Mouse (Mus musculus) liver, embryonic 15.5 days (tissue): ENCODE results near the gene Ppp2r5e. TPM values are rescaled to one million over a fixed set of nuclear protein-coding genes. Genes with fewer than 3 reads are reported as not detected.
A peak's percentile ranks its signal among the peaks of the same experiment; 100 is the strongest.

ENCODE experiments used
- ATAC-seq: fragments of 200-750 bp; cut with Nextera tagmentation; 2 replicates; pipeline ENCODE4 v1.8.0; 2017; ENCODE audit warnings: moderate number of reproducible peaks, mild to moderate bottlenecking, moderate library complexity; ENCODE audit not compliant: insufficient read depth
- H3K27ac ChIP-seq: fragments of 300-500 bp; sonication (generic); replicated peaks from 2 replicates; pipeline ENCODE4 v1.5.1; 2015; ENCODE audit warnings: mild to moderate bottlenecking, inconsistent platforms
- H3K27me3 ChIP-seq: fragments of 300-500 bp; sonication (generic); 2 replicates; pipeline ENCODE4 v1.6.1; 2015; ENCODE audit warnings: mild to moderate bottlenecking, inconsistent platforms
- H3K36me3 ChIP-seq: fragments of 300-500 bp; sonication (generic); replicated peaks from 2 replicates; pipeline ENCODE4 v1.6.1; 2015; ENCODE audit warnings: moderate library complexity, mild to moderate bottlenecking, inconsistent platforms
- H3K4me1 ChIP-seq: fragments of 300-500 bp; sonication (generic); replicated peaks from 2 replicates; pipeline ENCODE4 v1.6.1; 2015; ENCODE audit warnings: inconsistent platforms
- H3K4me2 ChIP-seq: fragments of 300-500 bp; sonication (generic); 2 replicates; pipeline ENCODE4 v1.6.1; 2015; ENCODE audit warnings: moderate library complexity, mild to moderate bottlenecking, inconsistent platforms
- H3K4me3 ChIP-seq: fragments of 300-500 bp; sonication (generic); replicated peaks from 2 replicates; pipeline ENCODE4 v1.5.1; 2015; ENCODE audit warnings: mild to moderate bottlenecking, inconsistent platforms
- H3K9ac ChIP-seq: fragments of 300-500 bp; sonication (generic); 2 replicates; pipeline ENCODE4 v1.6.1; 2015; ENCODE audit warnings: moderate library complexity, mild to moderate bottlenecking, inconsistent platforms
- H3K9me3 ChIP-seq: fragments of 300-500 bp; sonication (generic); replicated peaks from 2 replicates; pipeline ENCODE4 v1.6.1; 2016; ENCODE audit warnings: inconsistent platforms
- WGBS: fragments of 180-500 bp; shearing (Covaris S2); methylation state at CpG from one replicate; pipeline ENCODE4 v1.1.7; 2015; ENCODE audit warnings: mixed read lengths; ENCODE audit not compliant: insufficient replicate concordance; 5-methylcytosine and 5-hydroxymethylcytosine counted together
- polyA plus RNA-seq: library from polyadenylated mRNA; unstranded; fragments of >200 nt; fragmentation: Nextera tagmentation; extraction: Ambion mirVana; gene quantifications from 2 replicates; pipeline ENCODE4 v1.2.1, GENCODE M21; 2015

Ppp2r5e gene
- polyA plus RNA-seq, 1 experiment from 2014 or later, result 5.2 TPM

GRCm38 (mm10) chr12:75537673-75538423 is 58.2 kb downstream of the Ppp2r5e start:
- 76% methylated on average over 6 of the region's 6 CpGs for WGBS
- Histone ChIP-seq H3K36me3 (no peaks in the 10 kb centered on the region), H3K27me3 (no peaks in the 10 kb centered on the region), H3K4me3 (no peak overlapping the region), H3K9me3 (no peaks in the 10 kb centered on the region), H3K4me1 (peaks cover 24% of the 10 kb centered on the region), H3K27ac (no peak overlapping the region), H3K9ac (no peak overlapping the region), H3K4me2 (no peak overlapping the region)
- no peak for ATAC-seq

DNA sequence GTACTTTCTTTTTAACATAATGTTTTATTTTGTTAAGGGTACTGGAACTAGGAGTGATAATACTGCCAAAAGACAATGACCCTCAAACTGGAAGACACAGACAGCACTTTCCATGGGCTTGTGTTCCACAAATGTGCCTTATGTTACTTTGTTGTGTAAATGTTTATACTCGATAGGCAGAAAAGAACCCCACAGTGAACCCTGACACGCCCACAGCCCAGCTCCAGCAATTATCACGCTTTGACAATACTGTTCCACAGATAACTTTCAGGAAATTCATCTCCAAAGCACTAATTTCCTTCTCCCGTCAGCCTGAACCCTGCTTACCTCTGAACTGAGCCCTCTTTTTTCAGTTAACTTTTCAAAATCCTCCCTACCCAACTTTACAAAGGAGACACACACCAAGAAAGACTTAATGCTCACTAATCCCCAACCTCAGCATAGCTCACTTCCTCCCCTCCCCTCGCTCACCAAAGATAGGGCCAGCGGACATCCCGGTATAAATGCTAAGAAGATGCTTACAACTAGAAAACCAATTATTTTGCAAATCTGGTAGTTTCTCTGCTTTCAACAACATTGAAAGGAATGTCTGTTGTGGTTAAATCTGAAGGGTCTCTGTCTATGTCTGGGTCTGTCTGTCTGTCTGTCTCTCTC is 58.9 kb downstream of the Ppp2r5e start:
- H3K9me3 ChIP-seq, result no peaks in the 10 kb centered on the region
- no peak for ATAC-seq
- 24% methylated on average over 7 of the region's 7 CpGs for WGBS
- H3K9ac ChIP-seq, result no peak overlapping the region
- no peaks in the 10 kb centered on the region for H3K36me3 ChIP-seq
- no peak overlapping the region for H3K4me3 ChIP-seq
- H3K4me1 ChIP-seq, result peaks cover 26% of the 10 kb centered on the region
- H3K4me2 ChIP-seq, result peak overlapping the region; percentile 6; the same call in 1 of the 2 replicates
- no peak overlapping the region for H3K27ac ChIP-seq
- no peaks in the 10 kb centered on the region for H3K27me3 ChIP-seq

DNA sequence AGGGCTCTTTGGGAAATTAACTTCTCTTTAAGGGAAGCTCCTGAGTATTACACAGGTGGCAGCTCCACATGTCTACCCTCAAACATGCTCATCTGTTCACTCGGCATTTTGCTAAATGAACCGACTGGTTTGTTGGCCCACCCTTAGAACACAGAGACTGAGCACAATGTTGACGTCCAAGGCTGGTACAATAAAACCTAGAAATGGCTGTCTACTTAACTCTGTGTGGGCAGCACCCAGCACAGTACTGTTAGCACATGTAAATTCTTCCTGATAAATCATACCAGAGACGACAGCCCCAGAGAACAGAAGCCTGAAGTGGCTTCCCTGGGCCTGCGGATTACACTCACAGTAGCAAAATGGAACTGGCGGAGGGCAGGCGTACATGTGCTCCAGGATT is 59.5 kb downstream of the Ppp2r5e start:
- peaks cover 32% of the 10 kb centered on the region for H3K4me1 ChIP-seq
- H3K27ac ChIP-seq, result no peak overlapping the region
- no peak overlapping the region for H3K4me2 ChIP-seq
- no peak for ATAC-seq
- no peak overlapping the region for H3K4me3 ChIP-seq
- no peak overlapping the region for H3K9ac ChIP-seq
- WGBS, result 68% methylated on average over 7 of the region's 7 CpGs
- no peaks in the 10 kb centered on the region for H3K9me3 ChIP-seq
- H3K27me3 ChIP-seq, result no peaks in the 10 kb centered on the region
- H3K36me3 ChIP-seq, result no peaks in the 10 kb centered on the region

DNA sequence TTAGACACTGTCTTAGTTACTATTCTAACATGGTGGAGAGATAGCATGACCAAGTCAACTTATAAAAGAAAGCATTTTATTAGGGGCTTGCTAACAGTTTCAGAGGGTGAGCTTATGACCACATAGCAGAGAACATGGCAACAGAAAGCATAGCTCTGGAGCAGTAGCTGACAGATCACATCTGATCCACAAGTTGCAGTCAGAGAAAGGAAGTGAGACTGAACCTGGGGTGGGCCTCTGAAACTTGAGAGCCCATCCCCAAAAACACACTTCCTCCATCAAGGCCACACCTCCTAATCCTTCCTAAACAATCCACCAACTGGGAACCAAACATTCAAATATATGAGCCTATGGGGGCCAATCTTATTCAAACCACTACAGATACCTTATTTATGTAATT is 62.9 kb downstream of the Ppp2r5e start:
- Histone ChIP-seq H3K9me3 (no peaks in the 10 kb centered on the region), H3K4me2 (no peak overlapping the region), H3K4me1 (peaks cover 47% of the 10 kb centered on the region), H3K27ac (no peak overlapping the region), H3K9ac (no peak overlapping the region), H3K4me3 (no peak overlapping the region), H3K36me3 (no peaks in the 10 kb centered on the region), H3K27me3 (no peaks in the 10 kb centered on the region)
- no peak for ATAC-seq

DNA sequence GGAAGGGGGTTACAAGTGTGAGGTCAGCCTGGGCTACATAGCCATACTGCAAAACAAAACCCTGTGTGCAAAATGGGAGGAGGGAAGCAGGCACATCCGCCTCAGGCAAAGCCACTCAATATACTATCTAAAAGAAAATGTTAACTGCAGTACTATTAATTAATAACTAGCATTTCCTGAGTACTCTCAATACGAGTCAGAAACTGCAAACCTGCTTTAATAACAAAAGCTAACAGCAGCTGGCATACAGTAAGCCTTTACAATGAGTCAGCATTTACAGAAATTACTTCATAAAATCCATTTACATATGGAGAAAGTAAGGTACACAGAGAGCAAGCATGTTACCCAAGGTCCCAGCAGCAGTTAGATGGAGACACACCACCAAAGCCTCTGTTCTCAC is 64.2 kb downstream of the Ppp2r5e start:
- Histone ChIP-seq H3K9me3 (no peaks in the 10 kb centered on the region), H3K27ac (no peak overlapping the region), H3K4me2 (no peak overlapping the region), H3K4me1 (peaks cover 35% of the 10 kb centered on the region), H3K36me3 (no peaks in the 10 kb centered on the region), H3K27me3 (no peaks in the 10 kb centered on the region), H3K9ac (no peak overlapping the region), H3K4me3 (no peak overlapping the region)
- ATAC-seq, result no peak
- 55% methylated on average over 2 of the region's 2 CpGs for WGBS

- 69% methylated on average over 7 of the region's 7 CpGs for WGBS
- H3K27ac ChIP-seq, result no peak overlapping the region
- H3K27me3 ChIP-seq, result no peaks in the 10 kb centered on the region
- no peak overlapping the region for H3K4me3 ChIP-seq
- H3K4me1 ChIP-seq, result peaks cover 27% of the 10 kb centered on the region
- ATAC-seq, result peak; percentile 31; the same call in 1 of the 2 replicates
- no peak overlapping the region for H3K4me2 ChIP-seq
- H3K9ac ChIP-seq, result no peak overlapping the region
- no peaks in the 10 kb centered on the region for H3K36me3 ChIP-seq
- H3K9me3 ChIP-seq, result no peaks in the 10 kb centered on the region
Observed at GRCm38 (mm10) chr12:75528857-75529808, 66.9 kb downstream of the Ppp2r5e start.

DNA sequence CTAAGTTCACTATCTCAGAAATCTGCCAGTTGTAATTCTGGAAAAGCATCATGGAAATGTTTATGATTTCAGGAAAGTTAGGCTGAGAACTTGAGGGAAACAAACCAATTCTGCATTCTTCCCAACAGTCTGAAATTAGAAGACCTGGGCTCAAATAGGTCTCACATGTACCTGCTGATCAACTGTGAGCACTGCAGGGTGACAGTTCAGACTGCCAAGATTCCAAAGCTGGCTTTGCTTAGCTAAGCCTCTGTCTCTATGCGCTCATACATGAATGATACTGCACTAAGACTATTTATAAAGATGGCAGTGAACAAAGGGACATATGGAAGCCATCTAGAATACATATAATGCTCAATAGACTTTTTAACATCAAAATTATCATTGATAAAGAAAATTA is 67.7 kb downstream of the Ppp2r5e start:
- Histone ChIP-seq H3K4me1 (peaks cover 33% of the 10 kb centered on the region), H3K27ac (no peak overlapping the region), H3K9ac (no peak overlapping the region), H3K36me3 (no peaks in the 10 kb centered on the region), H3K4me2 (no peak overlapping the region), H3K4me3 (no peak overlapping the region), H3K27me3 (no peaks in the 10 kb centered on the region), H3K9me3 (no peaks in the 10 kb centered on the region)
- no peak for ATAC-seq
- WGBS, result 86% methylated on average over 1 of the region's 1 CpGs

DNA sequence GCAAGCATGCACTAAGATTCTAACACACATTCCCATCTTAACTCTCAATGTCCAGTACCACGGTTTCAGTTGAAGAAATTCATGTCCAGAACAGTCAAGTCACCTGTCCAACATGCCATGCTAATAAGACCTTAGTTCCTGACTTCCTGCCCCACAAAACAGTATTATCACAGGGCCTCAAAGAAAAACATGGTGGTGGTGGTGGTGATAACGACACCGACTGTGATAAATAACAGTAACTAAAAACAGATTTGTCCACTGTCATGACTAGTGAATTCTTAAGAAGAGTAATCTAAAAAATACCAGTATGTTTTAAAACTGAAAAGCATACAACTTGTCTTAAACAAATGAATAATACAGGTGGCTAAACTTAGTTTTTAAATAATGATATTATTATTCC is 71.8 kb downstream of the Ppp2r5e start:
- H3K27ac ChIP-seq, result no peak overlapping the region
- H3K9me3 ChIP-seq, result no peaks in the 10 kb centered on the region
- H3K36me3 ChIP-seq, result no peaks in the 10 kb centered on the region
- no peak for ATAC-seq
- no peak overlapping the region for H3K9ac ChIP-seq
- no peak overlapping the region for H3K4me2 ChIP-seq
- peaks cover 33% of the 10 kb centered on the region for H3K4me1 ChIP-seq
- no peaks in the 10 kb centered on the region for H3K27me3 ChIP-seq
- 50% methylated on average over 3 of the region's 3 CpGs for WGBS
- no peak overlapping the region for H3K4me3 ChIP-seq

GRCm38 (mm10) chr12:75522931-75523330 is 73.1 kb downstream of the Ppp2r5e start:
- peaks cover 31% of the 10 kb centered on the region for H3K4me1 ChIP-seq
- no peaks in the 10 kb centered on the region for H3K36me3 ChIP-seq
- no peak overlapping the region for H3K27ac ChIP-seq
- no peaks in the 10 kb centered on the region for H3K9me3 ChIP-seq
- no peak overlapping the region for H3K4me2 ChIP-seq
- 53% methylated on average over 2 of the region's 2 CpGs for WGBS
- H3K27me3 ChIP-seq, result no peaks in the 10 kb centered on the region
- H3K9ac ChIP-seq, result no peak overlapping the region
- ATAC-seq, result no peak
- no peak overlapping the region for H3K4me3 ChIP-seq

DNA sequence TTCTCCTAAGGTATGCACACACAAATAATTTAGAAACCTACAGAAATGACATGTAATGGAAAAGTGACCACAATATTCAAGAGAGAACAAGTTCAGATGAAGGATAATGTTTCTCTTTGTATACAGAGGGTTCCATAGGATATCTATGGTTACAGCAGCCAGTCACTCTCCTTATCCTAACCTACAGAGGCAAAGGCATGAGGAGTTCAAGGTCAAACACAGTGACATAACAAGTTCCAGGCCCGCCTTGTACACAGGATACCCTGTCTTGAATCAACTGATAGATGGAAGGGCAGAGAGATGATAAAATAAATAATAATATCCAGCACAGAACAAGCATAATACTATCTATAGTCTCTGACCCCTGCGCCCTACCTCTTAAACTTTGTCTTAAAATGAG is 73.7 kb downstream of the Ppp2r5e start:
- no peak overlapping the region for H3K27ac ChIP-seq
- 46% methylated on average over 2 of the region's 2 CpGs for WGBS
- H3K9ac ChIP-seq, result no peak overlapping the region
- no peak overlapping the region for H3K4me3 ChIP-seq
- H3K4me2 ChIP-seq, result no peak overlapping the region
- peaks cover 31% of the 10 kb centered on the region for H3K4me1 ChIP-seq
- H3K9me3 ChIP-seq, result no peaks in the 10 kb centered on the region
- H3K36me3 ChIP-seq, result no peaks in the 10 kb centered on the region
- ATAC-seq, result 0 out of 2 replicates have a peak, but pooled peaks have one; percentile 44
- H3K27me3 ChIP-seq, result no peaks in the 10 kb centered on the region

DNA sequence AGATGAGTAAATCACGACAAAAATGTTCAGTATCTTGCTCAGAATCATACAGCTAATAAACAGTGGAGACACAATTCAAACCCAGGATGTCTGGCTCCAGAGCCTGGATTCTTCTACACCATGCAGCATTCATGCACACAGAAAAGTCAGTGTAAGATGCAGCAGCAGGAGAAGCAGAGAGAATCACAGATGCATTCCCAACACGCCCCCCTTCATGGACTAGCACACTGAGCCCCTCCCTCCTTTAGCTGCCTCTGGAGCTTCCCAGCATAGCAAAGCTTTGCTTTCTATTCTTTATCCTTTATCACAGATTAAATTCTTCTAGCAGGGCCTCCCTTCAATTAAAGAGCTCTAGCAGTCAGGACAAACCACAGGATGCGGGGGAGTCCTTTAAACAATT is 75.7 kb downstream of the Ppp2r5e start:
- H3K9ac ChIP-seq, result no peak overlapping the region
- WGBS, result 75% methylated on average over 3 of the region's 3 CpGs
- H3K9me3 ChIP-seq, result no peaks in the 10 kb centered on the region
- ATAC-seq, result no peak
- peaks cover 42% of the 10 kb centered on the region for H3K4me1 ChIP-seq
- no peak overlapping the region for H3K4me3 ChIP-seq
- no peak overlapping the region for H3K4me2 ChIP-seq
- H3K36me3 ChIP-seq, result 0 out of 2 replicates have a peak, but pooled peaks cover under 1% of the 10 kb centered on the region
- no peak overlapping the region for H3K27ac ChIP-seq
- H3K27me3 ChIP-seq, result no peaks in the 10 kb centered on the region
